Mouse (Mus musculus) liver, postnatal 0 days (tissue): ENCODE measurements around the gene Pls3.
"Not testable (repeated sequence)": the region's sequence is repeated elsewhere in the genome, so short reads cannot be mapped to it uniquely, and the experiment has no call there.

ENCODE experiments used
- CTCF ChIP-seq: sonication (generic); IDR thresholded peaks from 2 replicates; pipeline ENCODE4 v1.5.1; 2016; ENCODE audit warnings: antibody characterized with exemption, low read depth
- EP300 ChIP-seq: IDR thresholded peaks from 2 replicates; pipeline ENCODE4 v1.6.1; 2016; ENCODE audit warnings: antibody characterized with exemption, low read depth, mild to moderate bottlenecking

- not testable (repeated sequence) for TF ChIP-seq CTCF, EP300
These were observed 115.5 kb downstream of the Pls3 start for GRCm38 (mm10) chrX:75759461-75759860.
